Mouse (Mus musculus): ENCODE data around the gene Lpar5. TPM values are rescaled to one million over a fixed set of nuclear protein-coding genes. Genes with fewer than 3 reads are reported as not detected.
"Not testable (repeated sequence)": the region's sequence is repeated elsewhere in the genome, so short reads cannot be mapped to it uniquely, and the experiment has no call there.

Lpar5 gene
- polyA plus RNA-seq, 1 experiment = 35.7 TPM

DNA sequence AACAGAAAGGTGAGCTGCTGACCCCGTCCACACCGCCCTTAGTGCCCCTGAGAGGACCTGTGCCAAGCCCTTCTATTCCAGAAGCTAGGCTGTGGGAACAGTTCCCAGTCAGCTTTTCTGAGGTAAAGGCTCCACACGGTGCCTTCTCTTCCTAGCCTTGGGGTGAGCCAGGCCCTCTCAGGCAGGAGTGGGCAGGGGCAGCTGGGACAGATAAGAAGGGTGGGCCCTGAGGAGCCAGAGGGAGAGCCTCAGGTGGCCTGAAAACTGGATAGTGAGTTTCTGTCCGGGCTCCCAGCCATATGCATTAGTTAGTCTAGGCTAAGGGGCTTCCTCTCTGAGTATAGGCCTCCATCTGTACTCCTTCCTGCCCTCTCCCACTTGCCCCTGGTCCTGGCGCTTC lies 5.2 kb upstream of the Lpar5 start:
- Histone ChIP-seq H3K27me3 (ENCODE audit: control insufficient read depth, insufficient read depth, low read length) (no peaks in the 10 kb centered on the region), H3K36me3 (ENCODE audit: control insufficient read depth, insufficient read depth, low read length) (no peaks in the 10 kb centered on the region), H3K4me3 (ENCODE audit: control insufficient read depth, insufficient read depth, low read length) (no peak overlapping the region), H3K4me1 (replicated peaks; ENCODE audit: control insufficient read depth, insufficient read depth, low read length) (no peaks in the 10 kb centered on the region), H3K27ac (ENCODE audit: control insufficient read depth, insufficient read depth, low read length) (no peak overlapping the region)
- no peak for DNase-seq
- 91% methylated on average over 5 of the region's 5 CpGs for WGBS
- no peak for TF ChIP-seq CTCF (IDR thresholded peaks at IDR 0.05; ENCODE audit: borderline replicate concordance, control insufficient read depth, extremely low read depth, insufficient read depth, low read length, poor library complexity)
- TF ChIP-seq POLR2A (IDR thresholded peaks at IDR 0.05; ENCODE audit: control insufficient read depth, extremely low read depth, insufficient read depth, low read length, poor library complexity) = no peak

DNA sequence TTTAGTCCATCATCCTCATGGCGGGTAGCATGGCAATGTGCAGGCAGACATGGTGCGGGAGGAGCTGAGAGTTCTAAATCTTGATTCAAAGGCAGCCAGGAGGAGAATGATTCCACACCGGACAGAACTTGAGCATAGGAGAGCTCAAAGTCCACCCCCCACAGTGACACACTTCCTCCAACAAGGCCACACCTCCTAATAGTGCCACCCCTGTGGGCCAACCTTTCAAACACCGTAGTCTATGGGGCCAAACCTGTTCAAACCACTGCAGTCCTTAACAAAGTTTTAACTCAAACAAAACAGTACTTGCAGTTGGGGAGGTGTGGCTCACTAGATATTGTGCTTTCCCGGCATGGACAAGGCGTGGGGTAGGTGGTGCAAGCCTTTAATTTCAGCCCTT lies 3.8 kb upstream of the Lpar5 start:
- WGBS = over 99% methylated on average over 6 of the region's 6 CpGs

DNA sequence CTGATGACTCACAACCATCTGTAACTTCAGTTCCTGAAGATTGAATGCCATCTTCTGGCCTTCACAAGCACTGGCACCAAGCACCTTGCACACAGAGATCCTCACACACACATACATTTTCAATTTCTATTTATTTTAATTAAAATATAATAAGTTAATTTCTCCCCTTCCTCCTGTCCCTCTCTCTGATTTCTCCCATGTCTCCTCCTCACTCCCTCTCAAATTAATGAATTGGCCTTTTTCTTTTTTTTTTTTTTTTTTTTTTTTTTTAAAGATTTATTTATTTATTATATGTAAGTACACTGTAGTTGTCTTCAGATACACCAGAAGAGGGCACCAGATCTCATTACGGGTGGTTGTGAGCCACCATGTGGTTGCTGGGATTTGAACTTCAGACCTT lies 2.5 kb upstream of the Lpar5 start:
- not testable (repeated sequence) for H3K36me3 ChIP-seq (ENCODE audit: control insufficient read depth, insufficient read depth, low read length); H3K4me3 ChIP-seq (ENCODE audit: control insufficient read depth, insufficient read depth, low read length); H3K27ac ChIP-seq (ENCODE audit: control insufficient read depth, insufficient read depth, low read length); H3K4me1 ChIP-seq (replicated peaks; ENCODE audit: control insufficient read depth, insufficient read depth, low read length); H3K27me3 ChIP-seq (ENCODE audit: control insufficient read depth, insufficient read depth, low read length); DNase-seq
- 80% methylated on average over 1 of the region's 1 CpGs for WGBS

More for the DNA sequence above, 3.8 kb upstream of the Lpar5 start:
- no peak overlapping the region for H3K4me3 ChIP-seq (ENCODE audit: control insufficient read depth, insufficient read depth, low read length)
- TF ChIP-seq CTCF (IDR thresholded peaks at IDR 0.05; ENCODE audit: borderline replicate concordance, control insufficient read depth, extremely low read depth, insufficient read depth, low read length, poor library complexity) = no peak
- no peak for TF ChIP-seq POLR2A (IDR thresholded peaks at IDR 0.05; ENCODE audit: control insufficient read depth, extremely low read depth, insufficient read depth, low read length, poor library complexity)
- H3K4me1 ChIP-seq (replicated peaks; ENCODE audit: control insufficient read depth, insufficient read depth, low read length) = no peaks in the 10 kb centered on the region
- H3K27ac ChIP-seq (ENCODE audit: control insufficient read depth, insufficient read depth, low read length) = no peak overlapping the region
- DNase-seq = no peak
- no peaks in the 10 kb centered on the region for H3K27me3 ChIP-seq (ENCODE audit: control insufficient read depth, insufficient read depth, low read length)
- H3K36me3 ChIP-seq (ENCODE audit: control insufficient read depth, insufficient read depth, low read length) = no peaks in the 10 kb centered on the region

DNA sequence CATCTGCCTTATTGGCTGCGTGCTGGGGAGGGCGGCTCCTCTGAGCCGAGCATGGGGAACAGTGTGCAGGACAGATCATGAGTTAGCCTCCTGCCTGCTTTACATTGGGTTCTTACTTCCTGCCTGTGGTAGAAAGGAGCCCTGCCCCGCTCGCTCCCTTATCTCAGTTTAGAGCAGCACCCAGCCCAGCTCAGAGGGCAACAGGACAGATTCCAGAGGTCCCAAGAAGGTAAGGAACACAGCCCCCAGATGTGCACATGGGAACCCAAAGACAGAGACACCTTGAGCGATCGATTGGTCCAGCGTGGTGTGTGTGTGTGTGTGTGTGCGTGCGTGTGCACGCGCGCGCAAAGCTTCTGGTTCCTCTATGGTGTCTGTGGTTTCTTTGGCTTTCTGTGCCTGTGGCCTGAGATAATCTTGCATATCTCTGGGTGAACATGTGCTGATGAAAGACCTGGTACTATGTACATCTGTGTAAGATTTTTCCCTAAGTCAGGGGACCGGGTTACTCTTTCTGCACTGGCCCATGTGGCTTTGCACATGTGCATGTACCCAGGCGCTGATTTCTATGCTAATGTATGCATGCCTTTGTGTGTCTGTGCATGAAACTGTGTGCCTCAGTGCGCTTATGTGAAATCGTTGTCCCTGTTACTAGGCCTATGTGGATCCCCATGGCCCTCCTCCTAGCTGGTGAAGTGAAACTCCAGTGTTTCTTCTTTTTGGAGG lies 3.6 kb downstream of the Lpar5 start:
- DNase-seq = peak; percentile 69
- no peak for TF ChIP-seq CTCF (IDR thresholded peaks at IDR 0.05; ENCODE audit: borderline replicate concordance, control insufficient read depth, extremely low read depth, insufficient read depth, low read length, poor library complexity)
- TF ChIP-seq POLR2A (IDR thresholded peaks at IDR 0.05; ENCODE audit: control insufficient read depth, extremely low read depth, insufficient read depth, low read length, poor library complexity) = no peak
- 7% methylated on average over 18 of the region's 18 CpGs for WGBS
- Histone ChIP-seq H3K36me3 (ENCODE audit: control insufficient read depth, insufficient read depth, low read length) (no peaks in the 10 kb centered on the region), H3K27me3 (ENCODE audit: control insufficient read depth, insufficient read depth, low read length) (no peaks in the 10 kb centered on the region), H3K4me3 (ENCODE audit: control insufficient read depth, insufficient read depth, low read length) (peak overlapping the region; percentile 47), H3K27ac (ENCODE audit: control insufficient read depth, insufficient read depth, low read length) (peak overlapping the region; percentile 34), H3K4me1 (replicated peaks; ENCODE audit: control insufficient read depth, insufficient read depth, low read length) (peaks cover 32% of the 10 kb centered on the region)

DNA sequence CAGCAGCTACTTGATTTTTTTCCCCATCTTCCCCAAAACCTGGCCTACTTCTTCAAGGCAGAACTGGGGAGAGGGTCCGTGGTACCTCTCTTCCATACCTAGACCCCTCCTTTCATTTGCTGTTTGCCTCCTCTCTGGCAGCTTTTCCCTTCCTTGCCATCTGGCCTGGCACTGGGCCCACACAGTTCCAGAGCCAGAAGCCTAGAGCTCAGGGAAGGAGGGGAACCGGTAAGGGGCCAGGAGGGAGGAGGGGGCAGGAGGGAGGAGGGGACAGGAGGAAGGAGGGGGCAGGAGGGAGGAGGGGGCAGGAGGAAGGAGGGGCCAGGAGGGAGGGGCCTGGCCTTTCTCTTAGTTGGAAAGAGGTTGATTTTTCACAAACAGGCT lies 4.2 kb downstream of the Lpar5 start:
- WGBS = 1% methylated on average over 2 of the region's 2 CpGs
- no peak for TF ChIP-seq POLR2A (IDR thresholded peaks at IDR 0.05; ENCODE audit: control insufficient read depth, extremely low read depth, insufficient read depth, low read length, poor library complexity)
- no peak for TF ChIP-seq CTCF (IDR thresholded peaks at IDR 0.05; ENCODE audit: borderline replicate concordance, control insufficient read depth, extremely low read depth, insufficient read depth, low read length, poor library complexity)
- Histone ChIP-seq H3K4me1 (replicated peaks; ENCODE audit: control insufficient read depth, insufficient read depth, low read length) (peaks cover 32% of the 10 kb centered on the region), H3K27ac (ENCODE audit: control insufficient read depth, insufficient read depth, low read length) (peak overlapping the region; percentile 34), H3K36me3 (ENCODE audit: control insufficient read depth, insufficient read depth, low read length) (no peaks in the 10 kb centered on the region), H3K4me3 (ENCODE audit: control insufficient read depth, insufficient read depth, low read length) (peak overlapping the region; percentile 29), H3K27me3 (ENCODE audit: control insufficient read depth, insufficient read depth, low read length) (no peaks in the 10 kb centered on the region)
- DNase-seq = peak; percentile 61

DNA sequence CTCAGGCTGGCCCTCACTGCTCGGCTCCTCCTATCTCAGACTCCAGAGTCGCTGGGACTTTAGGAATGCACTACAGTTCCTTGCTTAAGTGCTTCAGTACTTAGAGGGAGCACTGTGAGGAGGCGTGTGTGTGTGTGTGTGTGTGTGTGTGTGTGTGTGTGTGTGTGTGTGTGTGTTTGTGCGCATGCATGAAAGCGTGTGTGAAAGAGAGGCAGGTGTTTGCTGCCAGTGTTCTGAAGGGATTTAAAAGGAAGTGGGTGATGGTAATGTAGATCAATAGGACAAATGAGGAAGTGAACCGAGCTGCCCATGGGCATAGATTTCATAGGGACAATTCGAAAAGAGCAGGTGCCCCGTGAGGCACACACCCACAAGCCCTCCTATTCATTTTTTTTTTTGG lies 6.1 kb downstream of the Lpar5 start:
- TF ChIP-seq CTCF (IDR thresholded peaks at IDR 0.05; ENCODE audit: borderline replicate concordance, control insufficient read depth, extremely low read depth, insufficient read depth, low read length, poor library complexity) = no peak
- no peak for TF ChIP-seq POLR2A (IDR thresholded peaks at IDR 0.05; ENCODE audit: control insufficient read depth, extremely low read depth, insufficient read depth, low read length, poor library complexity)
- Histone ChIP-seq H3K27me3 (ENCODE audit: control insufficient read depth, insufficient read depth, low read length) (no peaks in the 10 kb centered on the region), H3K4me3 (ENCODE audit: control insufficient read depth, insufficient read depth, low read length) (no peak overlapping the region), H3K4me1 (replicated peaks; ENCODE audit: control insufficient read depth, insufficient read depth, low read length) (peaks cover 32% of the 10 kb centered on the region), H3K36me3 (ENCODE audit: control insufficient read depth, insufficient read depth, low read length) (no peaks in the 10 kb centered on the region), H3K27ac (ENCODE audit: control insufficient read depth, insufficient read depth, low read length) (no peak overlapping the region)
- WGBS = 12% methylated on average over 8 of the region's 8 CpGs
- DNase-seq = peak; percentile 26

DNA sequence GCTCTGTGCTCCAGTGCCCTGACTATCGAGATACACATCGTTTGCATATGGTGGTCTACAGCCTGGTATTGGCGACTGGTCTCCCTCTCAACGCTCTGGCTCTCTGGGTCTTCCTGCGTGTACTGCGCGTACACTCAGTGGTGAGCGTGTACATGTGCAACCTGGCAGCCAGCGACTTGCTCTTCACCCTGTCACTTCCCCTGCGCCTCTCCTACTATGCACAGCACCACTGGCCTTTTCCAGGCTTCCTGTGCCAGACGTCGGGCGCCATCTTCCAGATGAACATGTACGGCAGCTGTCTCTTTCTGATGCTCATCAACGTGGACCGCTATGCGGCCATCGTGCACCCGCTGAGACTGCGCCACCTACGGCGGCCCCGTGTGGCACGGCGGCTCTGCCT lies 13.7 kb downstream of the Lpar5 start:
- H3K4me3 ChIP-seq (ENCODE audit: control insufficient read depth, insufficient read depth, low read length) = no peak overlapping the region
- 92% methylated on average over 25 of the region's 25 CpGs for WGBS
- H3K27ac ChIP-seq (ENCODE audit: control insufficient read depth, insufficient read depth, low read length) = no peak overlapping the region

More for the DNA sequence above, 13.7 kb downstream of the Lpar5 start:
- Histone ChIP-seq H3K27me3 (ENCODE audit: control insufficient read depth, insufficient read depth, low read length) (no peaks in the 10 kb centered on the region), H3K36me3 (ENCODE audit: control insufficient read depth, insufficient read depth, low read length) (peaks cover 3% of the 10 kb centered on the region; the same call in 1 of the 2 replicates), H3K4me1 (replicated peaks; ENCODE audit: control insufficient read depth, insufficient read depth, low read length) (no peaks in the 10 kb centered on the region)
- TF ChIP-seq CTCF (IDR thresholded peaks at IDR 0.05; ENCODE audit: borderline replicate concordance, control insufficient read depth, extremely low read depth, insufficient read depth, low read length, poor library complexity) (no peak), POLR2A (IDR thresholded peaks at IDR 0.05; ENCODE audit: control insufficient read depth, extremely low read depth, insufficient read depth, low read length, poor library complexity) (no peak)
- no peak for DNase-seq
